Mouse (Mus musculus): ENCODE measurements around the gene Tbl1x. TPM values are rescaled to one million over a fixed set of nuclear protein-coding genes. Genes with fewer than 3 reads are reported as not detected.
"Not testable (repeated sequence)": the region's sequence is repeated elsewhere in the genome, so short reads cannot be mapped to it uniquely, and the experiment has no call there.

Gene Tbl1x
- polyA plus RNA-seq, 1 experiment from 2014 or later: 15.3 TPM

- Histone ChIP-seq H3K36me3 (ENCODE audit: control insufficient read depth, insufficient read depth) (no peaks in the 10 kb centered on the region), H3K27ac (ENCODE audit: low read length) (no peak overlapping the region), H3K27me3 (ENCODE audit: control insufficient read depth, insufficient read depth, low read depth, low read length) (no peaks in the 10 kb centered on the region), H3K4me3 (ENCODE audit: low read depth, low read length) (no peak overlapping the region), H3K4me2 (ENCODE audit: low read depth, low read length) (no peak overlapping the region), H3K4me1 (ENCODE audit: control insufficient read depth, low read depth, low read length) (no peaks in the 10 kb centered on the region; the same call in 1 of the 2 replicates), H3K9ac (ENCODE audit: low read depth, low read length) (no peak overlapping the region), H3K9me3 (replicated peaks; ENCODE audit: control insufficient read depth, low read length) (no peaks in the 10 kb centered on the region)
- no peak for ATAC-seq (ENCODE audit: low read depth)
- 75% methylated on average over 1 of the region's 1 CpGs for WGBS (ENCODE audit: insufficient replicate concordance)
Observed at GRCm38 (mm10) chrX:77528401-77528800, 17.6 kb downstream of the Tbl1x start.

DNA sequence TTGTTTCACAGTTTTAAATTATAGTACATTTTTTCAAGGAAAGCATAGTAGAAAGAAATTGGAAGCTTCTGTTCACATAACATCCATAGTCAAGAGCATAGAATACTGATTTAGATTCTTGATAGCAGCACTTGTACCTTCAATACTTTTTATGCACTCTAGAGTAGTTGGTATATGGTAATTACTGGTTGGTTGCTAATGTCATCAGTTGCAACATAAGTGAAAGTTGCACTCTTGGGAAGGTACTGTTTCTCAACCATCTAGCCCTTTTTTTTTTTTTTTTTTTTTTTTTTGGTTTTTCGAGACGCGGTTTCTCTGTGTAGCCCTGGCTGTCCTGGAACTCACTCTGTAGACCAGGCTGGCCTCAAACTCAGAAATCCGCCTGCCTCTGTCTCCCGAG lies 20.2 kb downstream of the Tbl1x start:
- no peak for ATAC-seq (ENCODE audit: low read depth)
- 72% methylated on average over 2 of the region's 5 CpGs for WGBS (ENCODE audit: insufficient replicate concordance)
- Histone ChIP-seq H3K9ac (ENCODE audit: low read depth, low read length) (no peak overlapping the region), H3K4me1 (ENCODE audit: control insufficient read depth, low read depth, low read length) (no peaks in the 10 kb centered on the region; the same call in 1 of the 2 replicates), H3K36me3 (ENCODE audit: control insufficient read depth, insufficient read depth) (no peaks in the 10 kb centered on the region), H3K4me3 (ENCODE audit: low read depth, low read length) (no peak overlapping the region), H3K4me2 (ENCODE audit: low read depth, low read length) (no peak overlapping the region), H3K27me3 (ENCODE audit: control insufficient read depth, insufficient read depth, low read depth, low read length) (no peaks in the 10 kb centered on the region), H3K27ac (ENCODE audit: low read length) (no peak overlapping the region), H3K9me3 (replicated peaks; ENCODE audit: control insufficient read depth, low read length) (no peaks in the 10 kb centered on the region)

GRCm38 (mm10) chrX:77533922-77534321 lies 23.1 kb downstream of the Tbl1x start:
- H3K9ac ChIP-seq (ENCODE audit: low read depth, low read length): no peak overlapping the region
- H3K27me3 ChIP-seq (ENCODE audit: control insufficient read depth, insufficient read depth, low read depth, low read length): no peaks in the 10 kb centered on the region
- no peaks in the 10 kb centered on the region; the same call in 1 of the 2 replicates for H3K4me1 ChIP-seq (ENCODE audit: control insufficient read depth, low read depth, low read length)
- H3K27ac ChIP-seq (ENCODE audit: low read length): no peak overlapping the region
- H3K9me3 ChIP-seq (replicated peaks; ENCODE audit: control insufficient read depth, low read length): no peaks in the 10 kb centered on the region
- H3K36me3 ChIP-seq (ENCODE audit: control insufficient read depth, insufficient read depth): no peaks in the 10 kb centered on the region
- WGBS (ENCODE audit: insufficient replicate concordance): 42% methylated on average over 2 of the region's 2 CpGs
- no peak overlapping the region for H3K4me2 ChIP-seq (ENCODE audit: low read depth, low read length)
- no peak for ATAC-seq (ENCODE audit: low read depth)
- no peak overlapping the region for H3K4me3 ChIP-seq (ENCODE audit: low read depth, low read length)

- WGBS (ENCODE audit: insufficient replicate concordance): 44% methylated on average over 4 of the region's 4 CpGs
- H3K9ac ChIP-seq (ENCODE audit: low read depth, low read length); ATAC-seq (ENCODE audit: low read depth): not testable (repeated sequence)
Observed at GRCm38 (mm10) chrX:77539770-77540169, 29.0 kb downstream of the Tbl1x start.

GRCm38 (mm10) chrX:77544003-77544402 lies 33.2 kb downstream of the Tbl1x start:
- no peak for ATAC-seq (ENCODE audit: low read depth)
- H3K4me1 ChIP-seq (ENCODE audit: control insufficient read depth, low read depth, low read length): peaks cover 8% of the 10 kb centered on the region; the same call in 1 of the 2 replicates
- H3K4me3 ChIP-seq (ENCODE audit: low read depth, low read length): no peak overlapping the region
- H3K9ac ChIP-seq (ENCODE audit: low read depth, low read length): no peak overlapping the region
- no peaks in the 10 kb centered on the region for H3K27me3 ChIP-seq (ENCODE audit: control insufficient read depth, insufficient read depth, low read depth, low read length)
- H3K36me3 ChIP-seq (ENCODE audit: control insufficient read depth, insufficient read depth): no peaks in the 10 kb centered on the region
- no peaks in the 10 kb centered on the region for H3K9me3 ChIP-seq (replicated peaks; ENCODE audit: control insufficient read depth, low read length)
- no peak overlapping the region for H3K4me2 ChIP-seq (ENCODE audit: low read depth, low read length)
- H3K27ac ChIP-seq (ENCODE audit: low read length): no peak overlapping the region

More at GRCm38 (mm10) chrX:77539770-77540169, 29.0 kb downstream of the Tbl1x start:
- H3K9me3 ChIP-seq (replicated peaks; ENCODE audit: control insufficient read depth, low read length); H3K27ac ChIP-seq (ENCODE audit: low read length); H3K4me3 ChIP-seq (ENCODE audit: low read depth, low read length); H3K27me3 ChIP-seq (ENCODE audit: control insufficient read depth, insufficient read depth, low read depth, low read length); H3K36me3 ChIP-seq (ENCODE audit: control insufficient read depth, insufficient read depth); H3K4me1 ChIP-seq (ENCODE audit: control insufficient read depth, low read depth, low read length); H3K4me2 ChIP-seq (ENCODE audit: low read depth, low read length): not testable (repeated sequence)

DNA sequence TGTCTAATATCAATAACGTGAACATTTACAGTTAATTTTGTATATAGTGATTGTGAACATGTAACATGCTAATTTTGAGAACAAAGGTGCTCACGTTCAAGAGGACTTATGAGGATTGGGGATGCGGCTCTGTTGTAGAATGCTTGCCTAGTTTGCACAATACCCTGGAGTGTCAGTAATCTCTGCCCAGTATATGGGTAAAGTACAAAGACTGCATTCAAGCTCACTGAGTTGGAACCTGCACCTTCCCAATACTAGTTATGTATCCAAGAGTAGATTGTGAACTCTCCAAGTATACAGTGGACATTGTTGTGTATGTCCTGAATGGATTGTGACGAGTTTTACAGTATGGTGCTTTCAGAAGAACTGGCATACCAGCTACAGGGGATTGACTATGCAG lies 33.7 kb downstream of the Tbl1x start:
- Histone ChIP-seq H3K4me3 (ENCODE audit: low read depth, low read length) (no peak overlapping the region), H3K9ac (ENCODE audit: low read depth, low read length) (no peak overlapping the region), H3K9me3 (replicated peaks; ENCODE audit: control insufficient read depth, low read length) (no peaks in the 10 kb centered on the region), H3K27ac (ENCODE audit: low read length) (no peak overlapping the region), H3K36me3 (ENCODE audit: control insufficient read depth, insufficient read depth) (no peaks in the 10 kb centered on the region), H3K4me2 (ENCODE audit: low read depth, low read length) (no peak overlapping the region), H3K27me3 (ENCODE audit: control insufficient read depth, insufficient read depth, low read depth, low read length) (no peaks in the 10 kb centered on the region), H3K4me1 (ENCODE audit: control insufficient read depth, low read depth, low read length) (peaks cover 8% of the 10 kb centered on the region; the same call in 1 of the 2 replicates)
- WGBS (ENCODE audit: insufficient replicate concordance): 62% methylated on average over 4 of the region's 4 CpGs
- ATAC-seq (ENCODE audit: low read depth): peak; percentile 59; the same call in 1 of the 2 replicates

DNA sequence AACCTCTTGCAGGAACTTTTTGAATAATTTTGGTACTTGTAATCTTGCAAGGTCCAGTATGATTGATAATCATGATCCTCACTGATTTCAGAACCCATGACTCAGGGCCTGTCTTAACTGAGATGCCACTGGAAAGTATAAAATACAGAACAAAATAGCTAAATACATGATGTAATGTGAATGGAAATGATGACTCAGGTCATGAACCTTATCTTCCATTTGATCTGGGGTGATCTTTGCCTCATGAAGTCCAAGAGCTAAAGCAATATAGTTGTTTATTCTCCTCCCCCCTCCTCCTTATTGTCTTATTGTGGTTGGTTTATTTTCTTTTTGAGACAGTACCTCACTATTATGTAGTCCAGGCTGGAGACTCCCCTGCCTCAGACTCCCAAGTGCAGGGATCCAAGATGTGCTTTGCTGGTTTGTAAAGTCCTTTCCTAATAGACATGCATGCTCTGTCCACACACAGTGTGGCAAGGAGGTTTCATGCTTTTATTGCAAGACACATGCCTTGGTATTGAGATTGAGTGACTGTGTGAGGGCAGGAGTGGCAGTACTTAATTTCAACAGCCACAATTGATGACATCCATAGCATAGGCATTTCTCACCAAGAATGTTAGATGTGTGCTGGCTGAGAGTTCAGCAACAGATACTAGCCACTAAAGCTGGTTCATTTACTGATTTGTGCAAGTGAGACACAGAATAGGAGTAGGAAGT lies 34.7 kb downstream of the Tbl1x start:
- Histone ChIP-seq H3K4me3 (ENCODE audit: low read depth, low read length) (no peak overlapping the region), H3K27ac (ENCODE audit: low read length) (no peak overlapping the region), H3K27me3 (ENCODE audit: control insufficient read depth, insufficient read depth, low read depth, low read length) (no peaks in the 10 kb centered on the region), H3K4me2 (ENCODE audit: low read depth, low read length) (no peak overlapping the region), H3K36me3 (ENCODE audit: control insufficient read depth, insufficient read depth) (no peaks in the 10 kb centered on the region), H3K9me3 (replicated peaks; ENCODE audit: control insufficient read depth, low read length) (no peaks in the 10 kb centered on the region), H3K4me1 (ENCODE audit: control insufficient read depth, low read depth, low read length) (peaks cover 8% of the 10 kb centered on the region; the same call in 1 of the 2 replicates), H3K9ac (ENCODE audit: low read depth, low read length) (no peak overlapping the region)
- ATAC-seq (ENCODE audit: low read depth): no peak

DNA sequence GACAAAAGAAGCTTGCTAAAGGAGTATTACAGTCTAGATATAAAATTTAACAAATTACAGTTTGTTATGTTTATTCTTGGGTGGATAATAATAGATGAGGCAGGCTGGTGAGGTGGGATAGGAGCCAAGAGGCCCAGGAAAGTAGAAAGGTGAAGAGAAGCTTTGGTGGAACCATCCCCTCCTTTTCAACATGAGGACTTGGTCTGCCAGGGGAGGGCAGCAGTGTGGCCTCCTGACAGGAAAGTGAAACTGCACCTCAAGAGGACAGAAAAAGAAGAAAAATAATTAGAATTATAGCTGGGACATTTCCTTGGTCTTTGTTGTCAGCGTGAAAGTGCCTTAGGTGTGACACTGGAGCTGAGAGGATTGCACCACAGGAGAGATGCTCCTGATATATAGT lies 35.6 kb downstream of the Tbl1x start:
- no peaks in the 10 kb centered on the region for H3K27me3 ChIP-seq (ENCODE audit: control insufficient read depth, insufficient read depth, low read depth, low read length)
- 61% methylated on average over 1 of the region's 1 CpGs for WGBS (ENCODE audit: insufficient replicate concordance)

GRCm38 (mm10) chrX:77548951-77549350 lies 38.1 kb downstream of the Tbl1x start:
- Histone ChIP-seq H3K27ac (ENCODE audit: low read length) (no peak overlapping the region), H3K9ac (ENCODE audit: low read depth, low read length) (no peak overlapping the region), H3K4me1 (ENCODE audit: control insufficient read depth, low read depth, low read length) (peaks cover 8% of the 10 kb centered on the region; the same call in 1 of the 2 replicates), H3K36me3 (ENCODE audit: control insufficient read depth, insufficient read depth) (no peaks in the 10 kb centered on the region), H3K9me3 (replicated peaks; ENCODE audit: control insufficient read depth, low read length) (no peaks in the 10 kb centered on the region), H3K27me3 (ENCODE audit: control insufficient read depth, insufficient read depth, low read depth, low read length) (no peaks in the 10 kb centered on the region), H3K4me2 (ENCODE audit: low read depth, low read length) (no peak overlapping the region), H3K4me3 (ENCODE audit: low read depth, low read length) (no peak overlapping the region)
- no peak for ATAC-seq (ENCODE audit: low read depth)
- 78% methylated on average over 1 of the region's 1 CpGs for WGBS (ENCODE audit: insufficient replicate concordance)

More for the DNA sequence above, 35.6 kb downstream of the Tbl1x start:
- Histone ChIP-seq H3K27ac (ENCODE audit: low read length) (no peak overlapping the region), H3K4me3 (ENCODE audit: low read depth, low read length) (no peak overlapping the region), H3K4me1 (ENCODE audit: control insufficient read depth, low read depth, low read length) (peaks cover 8% of the 10 kb centered on the region; the same call in 1 of the 2 replicates), H3K36me3 (ENCODE audit: control insufficient read depth, insufficient read depth) (no peaks in the 10 kb centered on the region), H3K9ac (ENCODE audit: low read depth, low read length) (no peak overlapping the region), H3K4me2 (ENCODE audit: low read depth, low read length) (no peak overlapping the region), H3K9me3 (replicated peaks; ENCODE audit: control insufficient read depth, low read length) (no peaks in the 10 kb centered on the region)
- no peak for ATAC-seq (ENCODE audit: low read depth)
